Mouse (Mus musculus) C2C12 (cell line): ENCODE measurements around the gene Tgfa.

Source experiments
- CEBPB ChIP-seq: IDR thresholded peaks from one replicate; pipeline ENCODE4 v1.6.1; 2011; ENCODE audit warnings: low read depth, mild to moderate bottlenecking, control low read depth, moderate library complexity
- CTCF ChIP-seq: IDR thresholded peaks from one replicate; pipeline ENCODE4 v1.5.1; 2011; ENCODE audit not compliant: control insufficient read depth, insufficient read depth, insufficient read length
- FOSL1 ChIP-seq: IDR thresholded peaks from one replicate; pipeline ENCODE4 v1.8.0; 2011; ENCODE audit warnings: mild to moderate bottlenecking, low read length; ENCODE audit not compliant: poor library complexity, insufficient read depth, severe bottlenecking
- MAX ChIP-seq: IDR thresholded peaks from one replicate; pipeline ENCODE4 v1.6.1; 2011; ENCODE audit warnings: mild to moderate bottlenecking, control low read depth
- MYOD1 ChIP-seq: IDR thresholded peaks from one replicate; pipeline ENCODE4 v1.6.1; 2011; ENCODE audit warnings: low read depth; ENCODE audit not compliant: control insufficient read depth, insufficient read length
- USF1 ChIP-seq: IDR thresholded peaks from one replicate; pipeline ENCODE4 v1.6.1; 2011; ENCODE audit warnings: low read depth, mild to moderate bottlenecking, control low read depth, moderate library complexity

DNA sequence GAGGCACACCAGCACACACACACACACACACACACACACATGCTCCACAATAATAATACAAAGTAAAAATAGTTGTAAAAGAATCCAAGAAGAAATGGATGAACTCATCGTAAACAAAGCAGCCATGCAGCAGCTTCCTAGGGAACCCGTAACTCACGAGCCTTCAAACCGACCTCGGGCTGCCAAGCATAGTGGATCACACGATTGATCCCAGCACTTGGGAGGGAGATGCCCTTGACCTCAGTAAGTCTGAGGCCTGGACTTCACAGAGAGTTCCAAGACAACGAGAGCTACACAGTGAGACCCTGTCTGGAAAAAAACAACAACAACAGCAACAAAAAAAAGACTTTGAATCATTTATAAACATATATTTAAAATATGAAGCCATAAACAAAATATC is 33.4 kb upstream of the Tgfa start:
- TF ChIP-seq CEBPB (no peak), MYOD1 (no peak), CTCF (no peak), MAX (no peak), USF1 (no peak), FOSL1 (no peak)
